Mouse (Mus musculus) macrophage (primary cell): Measurements from ENCODE around the gene C2cd4a. TPM values are rescaled to one million over a fixed set of nuclear protein-coding genes. Genes with fewer than 3 reads are reported as not detected.

Source experiments
- H3K27ac ChIP-seq: fragments of 350-480 bp; formaldehyde crosslinking; 2 replicates; pipeline ENCODE4 v1.9.0; 2021
- H3K36me3 ChIP-seq: fragments of 350-480 bp; formaldehyde crosslinking; 2 replicates; pipeline ENCODE4 v1.9.0; 2021; ENCODE audit errors: inconsistent target
- H3K4me3 ChIP-seq: fragments of 350-480 bp; formaldehyde crosslinking; 2 replicates; pipeline ENCODE4 v1.9.0; 2021; ENCODE audit errors: inconsistent target
- H3K79me2 ChIP-seq: fragments of 350-480 bp; formaldehyde crosslinking; 2 replicates; pipeline ENCODE4 v1.9.0; 2021; ENCODE audit errors: inconsistent target
- WGBS: methylation state at CpG from one replicate; pipeline ENCODE4 v1.1.7; 2026; ENCODE audit warnings: inconsistent platforms; ENCODE audit not compliant: missing documents; 5-methylcytosine and 5-hydroxymethylcytosine counted together
- polyA plus RNA-seq: library from polyadenylated mRNA; stranded (reverse); fragments of 250-400 nt; gene quantifications from 3 replicates; pipeline ENCODE4 v1.2.4, GENCODE M21; 2018; ENCODE audit warnings: inconsistent platforms
- total RNA-seq, 78 experiments: library from RNA; depleted of rRNA; stranded (reverse); fragments of 250-400 nt; gene quantifications; 1 replicate in 9 of 78; 2 replicates in 24 of 78; 3 replicates in 43 of 78; 4 replicates in 2 of 78; pipeline ENCODE4 v1.2.4; 2018; ENCODE audit warnings: inconsistent platforms in 56 of 78

Gene C2cd4a
- total RNA-seq (2018; cell fraction: chromatin; rRNA removed), result not detected
- total RNA-seq (2018; cell fraction: cytosol; rRNA removed), result not detected
- total RNA-seq (2018; cell fraction: nucleus; rRNA removed), result not detected
- not detected in 3 replicates for polyA plus RNA-seq

- Histone ChIP-seq H3K27ac (no peak within 1 kb of the TSS), H3K4me3 (no peak within 1 kb of the TSS), H3K79me2 (no peaks in the 10 kb centered on the region), H3K36me3 (no peaks in the 10 kb centered on the region)
- 20% methylated on average over 20 of the region's 20 CpGs for WGBS
Observed at GRCm38 (mm10) chr9:67832046-67832605, at the start of gene C2cd4a. Gene C2cd4a, minus strand, starts transcription at chr9:67832330.

GRCm38 (mm10) chr9:67878197-67878769 lies 46.2 kb upstream of the C2cd4a start:
- WGBS, result 93% methylated on average over 11 of the region's 11 CpGs
- H3K27ac ChIP-seq, result no peak overlapping the region
- H3K36me3 ChIP-seq, result peaks cover 53% of the 10 kb centered on the region
- H3K79me2 ChIP-seq, result no peaks in the 10 kb centered on the region
- H3K4me3 ChIP-seq, result no peak overlapping the region

- Histone ChIP-seq H3K4me3 (no peak overlapping the region), H3K36me3 (peaks cover 46% of the 10 kb centered on the region), H3K27ac (no peak overlapping the region), H3K79me2 (no peaks in the 10 kb centered on the region)
- 94% methylated on average over 14 of the region's 14 CpGs for WGBS
Observed at GRCm38 (mm10) chr9:67877081-67877718, 45.1 kb upstream of the C2cd4a start.

- 75% methylated on average over 2 of the region's 2 CpGs for WGBS
- peaks cover 43% of the 10 kb centered on the region for H3K36me3 ChIP-seq
- peaks cover 5% of the 10 kb centered on the region; the same call in 1 of the 2 replicates for H3K79me2 ChIP-seq
- H3K4me3 ChIP-seq, result no peak overlapping the region
- H3K27ac ChIP-seq, result no peak overlapping the region
Observed at GRCm38 (mm10) chr9:67875337-67875736, 43.2 kb upstream of the C2cd4a start.

- no peak overlapping the region for H3K4me3 ChIP-seq
- H3K36me3 ChIP-seq, result peaks cover 43% of the 10 kb centered on the region
- no peak overlapping the region for H3K27ac ChIP-seq
- WGBS, result 99% methylated on average over 6 of the region's 7 CpGs
- peaks cover 11% of the 10 kb centered on the region for H3K79me2 ChIP-seq
Observed at GRCm38 (mm10) chr9:67874522-67875222, 42.5 kb upstream of the C2cd4a start.

- 92% methylated on average over 16 of the region's 16 CpGs for WGBS
- H3K27ac ChIP-seq, result no peak overlapping the region
- no peak overlapping the region for H3K4me3 ChIP-seq
Observed at GRCm38 (mm10) chr9:67869691-67870450, 37.7 kb upstream of the C2cd4a start.

GRCm38 (mm10) chr9:67867411-67867810 lies 35.3 kb upstream of the C2cd4a start:
- Histone ChIP-seq H3K4me3 (no peak overlapping the region), H3K36me3 (peaks cover 24% of the 10 kb centered on the region; the same call in 1 of the 2 replicates), H3K27ac (no peak overlapping the region), H3K79me2 (peaks cover 81% of the 10 kb centered on the region)
- WGBS, result 98% methylated on average over 3 of the region's 6 CpGs

More at GRCm38 (mm10) chr9:67869691-67870450, 37.7 kb upstream of the C2cd4a start:
- Histone ChIP-seq H3K36me3 (peaks cover 25% of the 10 kb centered on the region; the same call in 1 of the 2 replicates), H3K79me2 (peaks cover 57% of the 10 kb centered on the region)

GRCm38 (mm10) chr9:67865411-67865810 lies 33.3 kb upstream of the C2cd4a start:
- Histone ChIP-seq H3K79me2 (peaks cover 97% of the 10 kb centered on the region), H3K27ac (no peak overlapping the region), H3K4me3 (no peak overlapping the region), H3K36me3 (peaks cover 18% of the 10 kb centered on the region)
- WGBS, result 98% methylated on average over 7 of the region's 7 CpGs

GRCm38 (mm10) chr9:67864011-67864410 lies 31.9 kb upstream of the C2cd4a start:
- Histone ChIP-seq H3K27ac (no peak overlapping the region), H3K79me2 (peaks cover 97% of the 10 kb centered on the region), H3K36me3 (peaks cover 30% of the 10 kb centered on the region), H3K4me3 (no peak overlapping the region)
- WGBS, result 85% methylated on average over 4 of the region's 4 CpGs

- Histone ChIP-seq H3K27ac (no peak overlapping the region), H3K4me3 (no peak overlapping the region), H3K79me2 (peaks cover 97% of the 10 kb centered on the region), H3K36me3 (peaks cover 34% of the 10 kb centered on the region)
- WGBS, result 89% methylated on average over 5 of the region's 5 CpGs
Observed at GRCm38 (mm10) chr9:67863332-67863731, 31.2 kb upstream of the C2cd4a start.

- Histone ChIP-seq H3K79me2 (peaks cover 87% of the 10 kb centered on the region; the same call in 1 of the 2 replicates), H3K4me3 (no peak overlapping the region), H3K36me3 (peaks cover 30% of the 10 kb centered on the region), H3K27ac (no peak overlapping the region)
- WGBS, result 94% methylated on average over 2 of the region's 2 CpGs
Observed at GRCm38 (mm10) chr9:67860273-67860672, 28.1 kb upstream of the C2cd4a start.

- H3K36me3 ChIP-seq, result peaks cover 18% of the 10 kb centered on the region; the same call in 1 of the 2 replicates
- no peak overlapping the region for H3K27ac ChIP-seq
- H3K4me3 ChIP-seq, result no peak overlapping the region
- H3K79me2 ChIP-seq, result peaks cover 84% of the 10 kb centered on the region
- WGBS, result 86% methylated on average over 4 of the region's 4 CpGs
Observed at GRCm38 (mm10) chr9:67851150-67851549, 19.0 kb upstream of the C2cd4a start.

- no peak overlapping the region for H3K27ac ChIP-seq
- WGBS, result 100% methylated on average over 3 of the region's 3 CpGs
Observed at GRCm38 (mm10) chr9:67849846-67850245, 17.7 kb upstream of the C2cd4a start.

GRCm38 (mm10) chr9:67849397-67849796 lies 17.3 kb upstream of the C2cd4a start:
- peaks cover 88% of the 10 kb centered on the region for H3K79me2 ChIP-seq
- H3K27ac ChIP-seq, result no peak overlapping the region
- no peak overlapping the region for H3K4me3 ChIP-seq
- 0 out of 2 replicates have a peak, but pooled peaks cover 7% of the 10 kb centered on the region for H3K36me3 ChIP-seq
- 95% methylated on average over 12 of the region's 12 CpGs for WGBS

More at GRCm38 (mm10) chr9:67849846-67850245, 17.7 kb upstream of the C2cd4a start:
- H3K79me2 ChIP-seq, result peaks cover 84% of the 10 kb centered on the region
- peaks cover 12% of the 10 kb centered on the region; the same call in 1 of the 2 replicates for H3K36me3 ChIP-seq
- no peak overlapping the region for H3K4me3 ChIP-seq
